Mouse (Mus musculus) embryonic facial prominence, embryonic 15.5 days (tissue): ENCODE data around the gene Dcst1. TPM values are rescaled to one million over a fixed set of nuclear protein-coding genes. Genes with fewer than 3 reads are reported as not detected.

Source experiments
- ATAC-seq: fragments of 200-750 bp; cut with Nextera tagmentation; 2 replicates; pipeline ENCODE4 v1.8.0; 2017; ENCODE audit warnings: low read depth, moderate TSS enrichment; ENCODE audit not compliant: insufficient number of reproducible peaks, low FRiP score, low TSS enrichment
- H3K27ac ChIP-seq: fragments of 300-500 bp; sonication (generic); replicated peaks from 2 replicates; pipeline ENCODE4 v1.5.1; 2015; ENCODE audit warnings: mild to moderate bottlenecking, inconsistent platforms
- H3K27me3 ChIP-seq: fragments of 300-500 bp; sonication (generic); 2 replicates; pipeline ENCODE4 v1.6.1; 2015; ENCODE audit warnings: inconsistent platforms
- H3K36me3 ChIP-seq: fragments of 300-500 bp; sonication (generic); 2 replicates; pipeline ENCODE4 v1.6.1; 2015; ENCODE audit warnings: mild to moderate bottlenecking, inconsistent platforms
- H3K4me1 ChIP-seq: fragments of 300-500 bp; sonication (generic); 2 replicates; pipeline ENCODE4 v1.6.1; 2015; ENCODE audit warnings: inconsistent platforms
- H3K4me2 ChIP-seq: fragments of 300-500 bp; sonication (generic); replicated peaks from 2 replicates; pipeline ENCODE4 v1.6.1; 2015; ENCODE audit warnings: mild to moderate bottlenecking, inconsistent platforms
- H3K4me3 ChIP-seq: fragments of 300-500 bp; sonication (generic); replicated peaks from 2 replicates; pipeline ENCODE4 v1.5.1; 2015; ENCODE audit warnings: mild to moderate bottlenecking, inconsistent platforms
- H3K9ac ChIP-seq: fragments of 300-500 bp; sonication (generic); 2 replicates; pipeline ENCODE4 v1.6.1; 2015; ENCODE audit warnings: inconsistent platforms
- H3K9me3 ChIP-seq: fragments of 300-500 bp; sonication (generic); replicated peaks from 2 replicates; pipeline ENCODE4 v1.6.1; 2016; ENCODE audit warnings: inconsistent platforms
- WGBS: fragments of 180-500 bp; shearing (Covaris S2); methylation state at CpG from one replicate; pipeline ENCODE4 v1.1.7; 2015; 5-methylcytosine and 5-hydroxymethylcytosine counted together
- polyA plus RNA-seq: library from polyadenylated mRNA; unstranded; fragments of >200 nt; fragmentation: Nextera tagmentation; extraction: Ambion mirVana; gene quantifications from 2 replicates; pipeline ENCODE4 v1.2.1, GENCODE M21; 2015

Dcst1 gene
- polyA plus RNA-seq, 1 experiment from 2014 or later, result 0.64 TPM

GRCm38 (mm10) chr3:89340465-89340864 is 24.6 kb downstream of the Dcst1 start:
- no peaks in the 10 kb centered on the region for H3K9me3 ChIP-seq
- no peaks in the 10 kb centered on the region for H3K27me3 ChIP-seq
- H3K4me3 ChIP-seq, result peak overlapping the region; percentile 24
- H3K4me1 ChIP-seq, result peaks cover 47% of the 10 kb centered on the region
- H3K9ac ChIP-seq, result no peak overlapping the region
- peaks cover 37% of the 10 kb centered on the region for H3K36me3 ChIP-seq
- H3K27ac ChIP-seq, result no peak overlapping the region
- WGBS, result 9% methylated on average over 11 of the region's 11 CpGs
- peak overlapping the region; percentile 51 for H3K4me2 ChIP-seq
- no peak for ATAC-seq

DNA sequence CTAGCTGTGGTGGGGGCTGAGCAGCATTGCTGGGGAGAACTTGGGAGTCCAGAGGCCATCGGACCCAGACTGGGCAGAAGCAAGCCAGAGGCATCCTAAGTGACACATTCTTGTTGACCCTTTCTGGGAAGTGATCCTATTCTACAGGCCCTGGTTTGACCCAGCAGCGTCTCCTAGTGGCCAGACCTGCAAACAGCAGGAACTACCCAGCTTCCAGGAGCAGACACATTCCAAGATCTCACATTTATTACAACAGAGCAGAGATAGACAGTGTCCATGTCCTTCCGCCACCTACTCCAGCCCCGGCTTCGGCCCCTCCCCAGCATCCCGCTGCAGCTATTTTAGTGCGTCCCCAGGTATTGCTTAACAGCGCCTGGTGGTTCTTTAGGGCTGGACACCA is 25.6 kb downstream of the Dcst1 start:
- 28% methylated on average over 8 of the region's 8 CpGs for WGBS
- no peak for ATAC-seq
- Histone ChIP-seq H3K36me3 (peaks cover 37% of the 10 kb centered on the region), H3K27ac (0 out of 2 replicates have a peak overlapping the region, but pooled peaks have one; percentile 91), H3K9ac (no peak overlapping the region), H3K9me3 (no peaks in the 10 kb centered on the region), H3K4me1 (peaks cover 47% of the 10 kb centered on the region), H3K4me3 (0 out of 2 replicates have a peak overlapping the region, but pooled peaks have one; percentile 94), H3K4me2 (no peak overlapping the region), H3K27me3 (no peaks in the 10 kb centered on the region)

DNA sequence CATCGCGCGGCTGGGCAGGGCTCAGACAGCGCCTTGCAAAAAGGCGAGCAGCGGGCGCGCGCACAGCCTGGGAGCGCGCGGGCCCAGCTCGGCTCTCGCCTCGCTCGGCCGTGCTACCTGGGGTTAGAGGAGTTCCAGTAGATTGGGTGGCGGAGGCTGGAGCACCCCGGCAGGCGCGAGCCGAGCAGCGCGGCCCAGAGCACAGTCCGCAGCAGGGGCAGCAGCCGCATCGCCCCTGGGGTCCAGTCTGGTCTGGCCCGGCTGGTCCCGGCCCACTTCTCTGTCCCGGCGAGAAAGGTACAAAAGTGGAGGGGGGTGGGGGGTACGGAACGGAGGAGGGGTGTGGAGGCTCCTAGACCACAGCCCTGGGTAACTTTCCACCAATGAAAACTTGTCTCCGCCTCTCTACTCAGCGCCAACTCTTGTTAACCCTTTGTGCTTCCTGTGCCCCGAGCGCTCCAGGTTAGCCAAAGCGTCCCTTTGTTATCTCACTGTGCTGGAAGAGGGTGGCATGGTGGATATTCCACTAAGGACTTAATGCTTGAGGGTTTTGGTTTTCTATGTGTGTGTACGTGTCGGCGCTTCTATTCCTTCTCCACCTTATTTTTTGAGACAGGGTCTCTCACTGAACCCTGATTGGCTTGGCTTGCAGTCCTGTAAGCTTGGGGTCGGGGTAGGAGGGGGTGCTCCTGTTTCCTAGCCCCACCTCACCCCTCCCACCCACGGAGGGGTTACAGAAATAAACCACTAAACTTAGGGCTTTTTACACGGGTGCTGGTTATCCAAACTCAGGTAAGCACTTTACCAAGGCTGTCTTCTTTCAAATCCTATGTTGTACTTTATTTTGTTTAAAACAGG is 27.1 kb downstream of the Dcst1 start, which contains the start of gene Efna4:
Gene Efna4 (minus strand): TSS at position 308 of the 858 bp plus-strand sequence.
- 0% methylated on average over 44 of the region's 44 CpGs for WGBS
- H3K9me3 ChIP-seq, result no peaks in the 10 kb centered on the region
- peak within 1 kb of the TSS; percentile 91 for H3K27ac ChIP-seq
- H3K4me1 ChIP-seq, result peaks cover 51% of the 10 kb centered on the region
- peak within 1 kb of the TSS; percentile 94 for H3K4me3 ChIP-seq
- peak within 1 kb of the TSS; percentile 58 for H3K4me2 ChIP-seq
- ATAC-seq, result peak; percentile 89
- H3K27me3 ChIP-seq, result no peaks in the 10 kb centered on the region
- peaks cover 34% of the 10 kb centered on the region for H3K36me3 ChIP-seq
- H3K9ac ChIP-seq, result peak within 1 kb of the TSS; percentile 87

GRCm38 (mm10) chr3:89337062-89337720 is 27.9 kb downstream of the Dcst1 start:
- H3K27me3 ChIP-seq, result no peaks in the 10 kb centered on the region
- H3K36me3 ChIP-seq, result peaks cover 35% of the 10 kb centered on the region
- ATAC-seq, result peak; percentile 26; the same call in 1 of the 2 replicates
- under 1% methylated on average over 21 of the region's 21 CpGs for WGBS
- H3K4me1 ChIP-seq, result peaks cover 58% of the 10 kb centered on the region
- peak overlapping the region; percentile 91 for H3K27ac ChIP-seq
- peak overlapping the region; percentile 94 for H3K4me3 ChIP-seq
- H3K4me2 ChIP-seq, result peak overlapping the region; percentile 58
- peak overlapping the region; percentile 87 for H3K9ac ChIP-seq
- no peaks in the 10 kb centered on the region for H3K9me3 ChIP-seq

- Histone ChIP-seq H3K4me1 (peaks cover 64% of the 10 kb centered on the region), H3K9ac (peak overlapping the region; percentile 87)
Observed at GRCm38 (mm10) chr3:89336529-89336928, 28.5 kb downstream of the Dcst1 start.

GRCm38 (mm10) chr3:89333053-89333452 is 32.0 kb downstream of the Dcst1 start:
- peaks cover 51% of the 10 kb centered on the region for H3K4me1 ChIP-seq
- 0 out of 2 replicates have a peak overlapping the region, but pooled peaks have one; percentile 5 for H3K27ac ChIP-seq
- H3K4me2 ChIP-seq, result no peak overlapping the region
- H3K4me3 ChIP-seq, result no peak overlapping the region
- peaks cover 30% of the 10 kb centered on the region for H3K36me3 ChIP-seq
- no peak for ATAC-seq
- H3K9ac ChIP-seq, result no peak overlapping the region
- 70% methylated on average over 11 of the region's 11 CpGs for WGBS
- H3K9me3 ChIP-seq, result no peaks in the 10 kb centered on the region
- H3K27me3 ChIP-seq, result no peaks in the 10 kb centered on the region

More at GRCm38 (mm10) chr3:89336529-89336928, 28.5 kb downstream of the Dcst1 start:
- H3K27me3 ChIP-seq, result no peaks in the 10 kb centered on the region
- H3K27ac ChIP-seq, result peak overlapping the region; percentile 91
- ATAC-seq, result no peak
- H3K9me3 ChIP-seq, result no peaks in the 10 kb centered on the region
- H3K4me3 ChIP-seq, result peak overlapping the region; percentile 94
- WGBS, result 5% methylated on average over 6 of the region's 6 CpGs
- peaks cover 30% of the 10 kb centered on the region for H3K36me3 ChIP-seq
- peak overlapping the region; percentile 58 for H3K4me2 ChIP-seq

DNA sequence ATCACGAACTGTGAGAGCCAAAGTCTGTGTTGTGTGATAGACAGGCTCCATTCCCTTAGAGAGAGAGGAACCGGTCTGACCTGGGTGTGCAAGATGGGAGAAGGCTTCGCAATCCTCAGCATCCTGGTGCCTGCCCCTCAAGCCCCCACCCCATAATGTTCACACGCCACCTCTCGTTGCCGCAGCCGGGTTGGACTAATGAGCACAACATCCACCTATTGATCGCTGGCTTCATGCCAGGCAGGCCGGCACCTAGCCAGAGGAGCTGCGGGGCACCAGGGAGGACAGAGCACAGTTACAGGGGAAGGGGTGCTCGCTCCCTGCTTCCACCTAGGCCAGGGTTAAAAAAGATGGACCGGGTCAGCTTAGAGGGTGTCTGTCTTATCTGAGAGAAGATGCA is 32.6 kb downstream of the Dcst1 start:
- Histone ChIP-seq H3K4me1 (peaks cover 50% of the 10 kb centered on the region), H3K27ac (no peak overlapping the region), H3K9me3 (no peaks in the 10 kb centered on the region)

GRCm38 (mm10) chr3:89332013-89332412 is 33.0 kb downstream of the Dcst1 start:
- Histone ChIP-seq H3K36me3 (peaks cover 30% of the 10 kb centered on the region), H3K9ac (no peak overlapping the region), H3K4me3 (no peak overlapping the region), H3K4me1 (peaks cover 45% of the 10 kb centered on the region), H3K9me3 (no peaks in the 10 kb centered on the region), H3K4me2 (no peak overlapping the region), H3K27me3 (no peaks in the 10 kb centered on the region), H3K27ac (peak overlapping the region; percentile 39)
- ATAC-seq, result no peak
- WGBS, result 35% methylated on average over 10 of the region's 10 CpGs

More for the DNA sequence above, 32.6 kb downstream of the Dcst1 start:
- ATAC-seq, result no peak
- Histone ChIP-seq H3K36me3 (peaks cover 30% of the 10 kb centered on the region), H3K4me3 (no peak overlapping the region), H3K4me2 (no peak overlapping the region), H3K27me3 (no peaks in the 10 kb centered on the region), H3K9ac (no peak overlapping the region)
- WGBS, result 42% methylated on average over 12 of the region's 12 CpGs

DNA sequence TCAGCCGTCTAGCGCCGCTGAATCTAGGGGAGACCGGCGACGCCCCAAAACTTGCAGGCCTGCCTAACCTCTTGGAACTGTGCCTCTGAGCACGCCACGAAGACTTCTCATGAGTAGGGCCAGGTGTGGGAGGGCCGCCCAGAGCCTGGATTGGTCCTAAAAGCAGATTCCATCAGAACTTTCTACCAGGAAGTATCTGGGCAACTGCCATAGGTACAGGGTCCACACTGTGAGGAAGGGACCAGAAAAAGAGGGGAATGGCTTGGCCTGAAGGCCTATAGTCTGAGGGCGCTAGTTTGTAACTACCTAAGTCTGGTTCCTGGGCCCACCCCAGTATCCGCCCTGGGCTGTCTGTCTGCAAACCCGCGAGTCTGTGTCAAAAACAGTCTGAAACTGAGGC is 33.5 kb downstream of the Dcst1 start:
- Histone ChIP-seq H3K36me3 (peaks cover 30% of the 10 kb centered on the region), H3K4me2 (no peak overlapping the region), H3K9ac (no peak overlapping the region), H3K4me3 (no peak overlapping the region), H3K9me3 (no peaks in the 10 kb centered on the region), H3K27ac (peak overlapping the region; percentile 39), H3K4me1 (peaks cover 42% of the 10 kb centered on the region), H3K27me3 (no peaks in the 10 kb centered on the region)
- ATAC-seq, result no peak
- WGBS, result 46% methylated on average over 13 of the region's 13 CpGs

DNA sequence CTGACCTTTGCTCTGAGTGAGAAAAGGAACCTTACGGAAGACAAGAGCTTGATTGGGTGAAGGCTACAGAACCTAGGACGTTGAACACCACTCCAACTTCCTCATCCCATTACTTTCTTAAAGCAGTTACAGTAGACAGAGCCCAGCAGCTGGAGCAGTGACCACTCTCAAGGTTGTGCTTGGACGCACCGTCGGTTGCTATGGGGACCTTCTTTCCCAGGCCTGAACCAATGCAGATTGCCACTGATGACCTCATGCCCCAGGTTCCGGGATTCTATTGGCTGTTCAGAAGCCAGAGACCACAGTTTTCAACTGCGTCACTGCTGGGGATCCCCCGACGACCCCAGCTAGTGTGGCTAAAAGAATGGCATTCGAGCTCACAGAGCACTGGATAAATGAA is 34.1 kb downstream of the Dcst1 start:
- H3K4me3 ChIP-seq, result no peak overlapping the region
- H3K9me3 ChIP-seq, result no peaks in the 10 kb centered on the region
- no peak overlapping the region for H3K9ac ChIP-seq
- WGBS, result 29% methylated on average over 10 of the region's 10 CpGs
- H3K27ac ChIP-seq, result peak overlapping the region; percentile 34; the same call in 1 of the 2 replicates
- H3K27me3 ChIP-seq, result no peaks in the 10 kb centered on the region
- peaks cover 36% of the 10 kb centered on the region for H3K4me1 ChIP-seq
- peaks cover 30% of the 10 kb centered on the region for H3K36me3 ChIP-seq
- ATAC-seq, result no peak
- no peak overlapping the region for H3K4me2 ChIP-seq

GRCm38 (mm10) chr3:89330346-89330745 is 34.7 kb downstream of the Dcst1 start:
- no peaks in the 10 kb centered on the region for H3K27me3 ChIP-seq
- H3K9ac ChIP-seq, result no peak overlapping the region
- no peaks in the 10 kb centered on the region for H3K9me3 ChIP-seq
- no peak overlapping the region for H3K4me2 ChIP-seq
- no peak overlapping the region for H3K27ac ChIP-seq
- WGBS, result 42% methylated on average over 3 of the region's 3 CpGs
- no peak overlapping the region for H3K4me3 ChIP-seq
- H3K4me1 ChIP-seq, result peaks cover 31% of the 10 kb centered on the region
- ATAC-seq, result no peak
- H3K36me3 ChIP-seq, result peaks cover 28% of the 10 kb centered on the region
